Mouse (Mus musculus): ENCODE measurements around the gene Rflnb. TPM values are rescaled to one million over a fixed set of nuclear protein-coding genes. Genes with fewer than 3 reads are reported as not detected.

Gene Rflnb
- total and polyA plus RNA-seq, 2 experiments from 2014 or later, result 16.4 to 24.1 TPM

DNA sequence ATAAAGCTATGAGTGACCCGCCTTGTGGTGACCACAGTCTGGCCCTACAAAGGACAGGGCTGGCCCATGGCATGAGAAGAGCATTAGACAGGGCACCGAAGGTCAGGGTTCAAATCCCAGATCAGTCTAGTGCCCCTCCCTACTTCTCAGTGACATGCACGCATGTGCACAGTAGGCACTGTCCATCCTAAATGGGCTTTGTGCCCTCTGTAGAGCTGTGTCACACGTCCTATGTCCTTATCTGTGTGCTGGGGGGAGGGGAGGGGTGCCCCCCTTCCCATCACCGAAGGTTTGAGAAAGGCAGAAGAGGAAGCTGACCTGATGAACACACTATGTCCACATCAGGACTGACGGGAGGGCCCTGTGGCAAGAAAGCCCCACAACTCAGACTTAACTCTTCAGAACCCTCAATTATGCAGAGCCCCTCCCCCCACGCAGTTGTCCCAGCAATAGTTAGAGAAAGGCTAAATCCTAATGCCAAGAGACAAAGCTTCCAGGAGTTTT, 2.5 kb downstream of the Rflnb start:
- H3K27ac ChIP-seq (ENCODE audit: low read depth), result no peak overlapping the region
- peak overlapping the region; percentile 78 for H3K4me2 ChIP-seq (ENCODE audit: low read depth, low read length)
- H3K9me3 ChIP-seq (replicated peaks; ENCODE audit: control insufficient read depth, low read length), result no peaks in the 10 kb centered on the region
- ATAC-seq (ENCODE audit: insufficient read depth, low read depth) (no peak), DNase-seq (ENCODE audit: low spot score) (no peak)
- no peaks in the 10 kb centered on the region for H3K27me3 ChIP-seq (ENCODE audit: control insufficient read depth, insufficient read depth, low read length)
- TF ChIP-seq EP300 (IDR thresholded peaks at IDR 0.05; ENCODE audit: low read depth) (no peak), CTCF (IDR thresholded peaks at IDR 0.05; ENCODE audit: low read depth) (no peak)
- H3K36me3 ChIP-seq (replicated peaks; ENCODE audit: control insufficient read depth, insufficient read depth, low read length), result 0 out of 2 replicates have a peak, but pooled peaks cover 4% of the 10 kb centered on the region
- peaks cover 5% of the 10 kb centered on the region; the same call in 1 of the 2 replicates for H3K4me1 ChIP-seq (ENCODE audit: control insufficient read depth, insufficient read depth)
- 77% methylated on average over 7 of the region's 7 CpGs for WGBS
- no peak overlapping the region; the same call in 1 of the 2 replicates for H3K4me3 ChIP-seq (ENCODE audit: low read depth, low read length)
- H3K9ac ChIP-seq (replicated peaks; ENCODE audit: low read depth, low read length), result no peak overlapping the region

DNA sequence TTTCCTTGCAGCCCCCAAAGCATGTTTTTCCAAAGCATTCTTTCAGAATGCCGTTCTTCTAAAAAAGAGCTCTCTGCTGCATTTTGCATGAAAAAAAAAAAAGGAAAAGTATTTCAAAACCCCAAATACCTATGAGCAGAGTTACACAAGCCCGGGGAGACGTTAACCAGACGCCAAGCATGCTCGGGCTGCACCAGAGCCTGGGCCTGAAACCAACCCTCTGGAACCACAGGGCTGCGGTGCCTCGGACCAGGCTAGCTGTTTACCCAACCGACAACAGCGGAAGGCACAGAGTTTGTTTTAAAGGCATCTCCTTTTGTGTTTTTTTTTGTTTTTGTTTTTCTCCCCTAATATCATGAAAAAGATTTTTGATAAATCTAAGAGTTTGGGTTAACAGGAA, 6.7 kb downstream of the Rflnb start:
- no peak overlapping the region for H3K4me3 ChIP-seq (ENCODE audit: low read depth, low read length)
- no peaks in the 10 kb centered on the region for H3K4me1 ChIP-seq (ENCODE audit: control insufficient read depth, insufficient read depth)
- no peak overlapping the region for H3K4me2 ChIP-seq (ENCODE audit: low read depth, low read length)
- ATAC-seq (ENCODE audit: insufficient read depth, low read depth) (no peak), DNase-seq (ENCODE audit: low spot score) (no peak)
- H3K27me3 ChIP-seq (ENCODE audit: control insufficient read depth, insufficient read depth, low read length), result no peaks in the 10 kb centered on the region
- H3K9ac ChIP-seq (replicated peaks; ENCODE audit: low read depth, low read length), result no peak overlapping the region
- H3K27ac ChIP-seq (ENCODE audit: low read depth), result no peak overlapping the region
- no peak for TF ChIP-seq CTCF (IDR thresholded peaks at IDR 0.05; ENCODE audit: low read depth)
- TF ChIP-seq EP300 (IDR thresholded peaks at IDR 0.05; ENCODE audit: low read depth), result no peak
- no peaks in the 10 kb centered on the region for H3K9me3 ChIP-seq (replicated peaks; ENCODE audit: control insufficient read depth, low read length)
- 0 out of 2 replicates have a peak, but pooled peaks cover 4% of the 10 kb centered on the region for H3K36me3 ChIP-seq (replicated peaks; ENCODE audit: control insufficient read depth, insufficient read depth, low read length)
- 74% methylated on average over 9 of the region's 9 CpGs for WGBS

DNA sequence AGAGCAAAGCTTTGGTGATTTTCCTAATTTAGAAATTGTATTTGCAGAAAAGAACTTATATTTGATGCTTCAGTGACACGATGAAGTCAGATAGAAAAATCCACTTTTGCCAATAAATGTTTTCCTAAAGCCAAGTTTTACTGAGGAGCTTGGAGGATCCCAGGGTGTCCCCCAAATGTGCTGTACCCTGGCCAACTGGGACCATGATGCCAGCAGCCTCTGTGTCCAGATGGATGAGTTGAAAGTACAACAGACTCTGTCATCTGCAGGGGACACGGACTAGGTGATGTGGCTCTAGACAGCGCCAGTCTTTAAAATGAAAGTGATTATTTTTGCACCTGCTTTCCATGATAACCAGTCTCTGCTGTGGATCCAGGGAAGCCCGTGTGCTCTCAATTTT, 7.7 kb downstream of the Rflnb start:
- Histone ChIP-seq H3K9me3 (replicated peaks; ENCODE audit: control insufficient read depth, low read length) (no peaks in the 10 kb centered on the region), H3K36me3 (replicated peaks; ENCODE audit: control insufficient read depth, insufficient read depth, low read length) (0 out of 2 replicates have a peak, but pooled peaks cover 4% of the 10 kb centered on the region), H3K4me2 (ENCODE audit: low read depth, low read length) (no peak overlapping the region), H3K4me3 (ENCODE audit: low read depth, low read length) (no peak overlapping the region), H3K27me3 (ENCODE audit: control insufficient read depth, insufficient read depth, low read length) (no peaks in the 10 kb centered on the region), H3K4me1 (ENCODE audit: control insufficient read depth, insufficient read depth) (no peaks in the 10 kb centered on the region), H3K27ac (ENCODE audit: low read depth) (no peak overlapping the region), H3K9ac (replicated peaks; ENCODE audit: low read depth, low read length) (no peak overlapping the region)
- 78% methylated on average over 4 of the region's 4 CpGs for WGBS
- no peak for TF ChIP-seq CTCF (IDR thresholded peaks at IDR 0.05; ENCODE audit: low read depth)
- TF ChIP-seq EP300 (IDR thresholded peaks at IDR 0.05; ENCODE audit: low read depth), result no peak
- no peak for ATAC-seq (ENCODE audit: insufficient read depth, low read depth)
- DNase-seq (ENCODE audit: low spot score), result no peak

DNA sequence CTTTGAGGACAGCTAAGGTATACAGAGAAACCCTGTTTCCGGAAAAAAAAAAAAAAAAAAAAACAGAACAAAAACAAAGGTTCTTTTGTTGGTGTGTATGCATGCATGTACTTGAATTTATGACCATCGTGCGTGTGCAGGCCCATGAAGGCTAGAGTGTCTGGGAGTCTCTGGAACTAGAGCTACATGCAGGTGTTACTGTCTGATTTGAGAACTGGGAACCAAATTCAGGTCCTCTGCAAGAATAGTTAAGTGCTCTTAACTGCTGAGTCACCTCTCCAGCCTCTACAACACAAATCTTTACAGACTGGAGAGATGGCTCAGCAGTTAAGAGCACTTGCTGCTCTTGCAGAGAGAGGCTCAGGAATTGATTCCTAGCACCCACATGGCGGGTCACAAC, 11.8 kb downstream of the Rflnb start:
- H3K4me1 ChIP-seq (ENCODE audit: control insufficient read depth, insufficient read depth), result no peaks in the 10 kb centered on the region
- H3K9me3 ChIP-seq (replicated peaks; ENCODE audit: control insufficient read depth, low read length), result no peaks in the 10 kb centered on the region
- ATAC-seq (ENCODE audit: insufficient read depth, low read depth) (no peak), DNase-seq (ENCODE audit: low spot score) (no peak)
- H3K4me3 ChIP-seq (ENCODE audit: low read depth, low read length), result no peak overlapping the region
- TF ChIP-seq EP300 (IDR thresholded peaks at IDR 0.05; ENCODE audit: low read depth) (no peak), CTCF (IDR thresholded peaks at IDR 0.05; ENCODE audit: low read depth) (no peak)
- H3K9ac ChIP-seq (replicated peaks; ENCODE audit: low read depth, low read length), result no peak overlapping the region
- H3K36me3 ChIP-seq (replicated peaks; ENCODE audit: control insufficient read depth, insufficient read depth, low read length), result no peaks in the 10 kb centered on the region
- 91% methylated on average over 4 of the region's 4 CpGs for WGBS
- H3K27ac ChIP-seq (ENCODE audit: low read depth), result no peak overlapping the region
- H3K27me3 ChIP-seq (ENCODE audit: control insufficient read depth, insufficient read depth, low read length), result no peaks in the 10 kb centered on the region
- H3K4me2 ChIP-seq (ENCODE audit: low read depth, low read length), result no peak overlapping the region

DNA sequence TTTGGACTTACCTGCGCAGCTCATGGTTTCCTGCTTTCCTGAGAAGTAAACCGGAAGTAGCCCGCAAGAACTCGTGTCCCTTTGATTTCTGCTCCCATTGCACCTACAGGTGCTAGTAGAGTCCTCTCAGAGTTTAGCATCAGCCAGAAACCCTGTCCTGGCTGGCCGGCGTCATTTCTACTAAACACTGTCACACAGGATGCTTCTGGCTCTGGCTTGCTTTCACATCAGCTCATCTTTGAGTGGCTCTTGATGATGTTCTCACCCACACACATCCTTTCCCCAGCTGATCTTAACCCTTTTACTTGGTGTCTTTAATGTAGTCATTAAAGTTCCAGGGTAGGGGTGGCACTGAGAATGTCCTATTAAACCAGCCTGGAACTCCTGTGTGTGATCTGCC, 12.3 kb downstream of the Rflnb start:
- H3K36me3 ChIP-seq (replicated peaks; ENCODE audit: control insufficient read depth, insufficient read depth, low read length), result no peaks in the 10 kb centered on the region
- DNase-seq (ENCODE audit: low spot score), result no peak
- no peak overlapping the region for H3K9ac ChIP-seq (replicated peaks; ENCODE audit: low read depth, low read length)
- no peak for ATAC-seq (ENCODE audit: insufficient read depth, low read depth)
- 76% methylated on average over 6 of the region's 6 CpGs for WGBS
- H3K4me1 ChIP-seq (ENCODE audit: control insufficient read depth, insufficient read depth), result no peaks in the 10 kb centered on the region
- H3K9me3 ChIP-seq (replicated peaks; ENCODE audit: control insufficient read depth, low read length), result no peaks in the 10 kb centered on the region
- H3K4me2 ChIP-seq (ENCODE audit: low read depth, low read length), result no peak overlapping the region
- no peak for TF ChIP-seq CTCF (IDR thresholded peaks at IDR 0.05; ENCODE audit: low read depth)
- no peak for TF ChIP-seq EP300 (IDR thresholded peaks at IDR 0.05; ENCODE audit: low read depth)
- no peaks in the 10 kb centered on the region for H3K27me3 ChIP-seq (ENCODE audit: control insufficient read depth, insufficient read depth, low read length)
- no peak overlapping the region for H3K27ac ChIP-seq (ENCODE audit: low read depth)
- no peak overlapping the region for H3K4me3 ChIP-seq (ENCODE audit: low read depth, low read length)
